Mouse (Mus musculus): ENCODE results near the gene Lcor. TPM values are rescaled to one million over a fixed set of nuclear protein-coding genes. Genes with fewer than 3 reads are reported as not detected.

Lcor gene
- polyA plus RNA-seq, 1 experiment: 2.4 TPM

DNA sequence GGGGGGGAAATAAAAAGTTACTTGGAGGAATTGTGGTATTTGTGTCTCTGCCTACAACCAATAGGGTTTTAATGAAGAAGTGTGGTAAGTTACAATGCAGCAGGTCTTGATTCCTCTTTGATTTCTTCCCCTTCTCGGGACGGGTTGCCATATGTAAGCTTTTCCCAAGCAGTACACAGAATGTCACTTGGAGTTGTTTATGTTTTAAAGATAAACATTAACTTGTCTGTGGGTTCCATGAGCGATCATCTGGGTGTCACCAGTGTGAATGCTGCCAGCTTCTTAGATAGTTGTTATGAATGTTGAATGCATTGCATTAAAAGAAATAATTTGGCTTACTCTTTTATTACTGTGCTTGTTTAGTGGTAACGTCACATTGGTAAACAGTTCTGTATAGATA is 75.1 kb downstream of the Lcor start:
- TF ChIP-seq POLR2A (IDR thresholded peaks at IDR 0.05; ENCODE audit: low read depth, low read length) (no peak), CTCF (IDR thresholded peaks at IDR 0.05; ENCODE audit: extremely low read depth, insufficient read depth, insufficient read length, insufficient replicate concordance) (no peak)
- Histone ChIP-seq H3K27me3 (ENCODE audit: control insufficient read depth, insufficient read depth, low read length) (no peaks in the 10 kb centered on the region), H3K27ac (ENCODE audit: insufficient read depth, low read length) (no peak overlapping the region), H3K36me3 (ENCODE audit: control insufficient read depth, insufficient read depth, low read length) (peaks cover 24% of the 10 kb centered on the region), H3K4me3 (ENCODE audit: extremely low read depth, insufficient read depth, insufficient read length) (no peak overlapping the region), H3K4me1 (ENCODE audit: control insufficient read depth, insufficient read depth, insufficient read length) (peaks cover 2% of the 10 kb centered on the region; the same call in 1 of the 2 replicates)
- DNase-seq (ENCODE audit: low read depth in 1 of 2, low spot score in 2 of 2): no peak
- WGBS: 93% methylated on average over 4 of the region's 4 CpGs

- Histone ChIP-seq H3K27ac (ENCODE audit: insufficient read depth, low read length) (no peak overlapping the region), H3K4me1 (ENCODE audit: control insufficient read depth, insufficient read depth, insufficient read length) (no peaks in the 10 kb centered on the region), H3K36me3 (ENCODE audit: control insufficient read depth, insufficient read depth, low read length) (peaks cover 24% of the 10 kb centered on the region), H3K27me3 (ENCODE audit: control insufficient read depth, insufficient read depth, low read length) (no peaks in the 10 kb centered on the region), H3K4me3 (ENCODE audit: extremely low read depth, insufficient read depth, insufficient read length) (no peak overlapping the region)
- no peak for DNase-seq (ENCODE audit: low read depth in 1 of 2, low spot score in 2 of 2)
- 92% methylated on average over 9 of the region's 9 CpGs for WGBS
- no peak for TF ChIP-seq POLR2A (IDR thresholded peaks at IDR 0.05; ENCODE audit: low read depth, low read length)
Measured at GRCm38 (mm10) chr19:41558891-41559486, 76.6 kb downstream of the Lcor start.

GRCm38 (mm10) chr19:41560856-41561255 is 78.4 kb downstream of the Lcor start:
- no peak overlapping the region for H3K27ac ChIP-seq (ENCODE audit: insufficient read depth, low read length)
- 94% methylated on average over 3 of the region's 3 CpGs for whole genome bisulfite sequencing
- no peaks in the 10 kb centered on the region for H3K4me1 ChIP-seq (ENCODE audit: control insufficient read depth, insufficient read depth, insufficient read length)
- H3K36me3 ChIP-seq (ENCODE audit: control insufficient read depth, insufficient read depth, low read length): peaks cover 21% of the 10 kb centered on the region
- H3K27me3 ChIP-seq (ENCODE audit: control insufficient read depth, insufficient read depth, low read length): no peaks in the 10 kb centered on the region
- H3K4me3 ChIP-seq (ENCODE audit: extremely low read depth, insufficient read depth, insufficient read length): no peak overlapping the region
- no peak for TF ChIP-seq POLR2A (IDR thresholded peaks at IDR 0.05; ENCODE audit: low read depth, low read length)
- no peak for TF ChIP-seq CTCF (IDR thresholded peaks at IDR 0.05; ENCODE audit: extremely low read depth, insufficient read depth, insufficient read length, insufficient replicate concordance)
- DNase-seq (ENCODE audit: low read depth in 1 of 2, low spot score in 2 of 2): no peak

DNA sequence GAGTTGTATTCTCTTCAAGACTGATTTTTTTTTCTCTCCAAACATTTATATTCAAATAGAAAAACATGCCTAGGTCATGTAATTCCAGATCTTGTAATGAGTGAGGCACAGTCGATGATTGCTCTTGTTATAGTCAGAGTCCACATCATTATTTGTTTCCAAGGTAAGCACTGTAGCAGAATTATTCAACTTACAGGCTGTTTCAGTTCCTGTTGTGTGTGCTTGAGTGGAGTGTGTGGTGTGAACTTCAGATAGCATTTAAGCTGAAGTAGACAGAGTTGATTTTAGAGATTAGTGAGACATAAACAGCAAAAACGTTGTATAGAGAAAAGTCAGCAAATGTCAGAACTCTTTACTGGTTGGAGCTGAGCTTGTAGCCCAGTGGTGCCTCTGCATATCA is 86.4 kb downstream of the Lcor start:
- TF ChIP-seq CTCF (IDR thresholded peaks at IDR 0.05; ENCODE audit: extremely low read depth, insufficient read depth, insufficient read length, insufficient replicate concordance) (no peak), POLR2A (IDR thresholded peaks at IDR 0.05; ENCODE audit: low read depth, low read length) (no peak)
- Histone ChIP-seq H3K27me3 (ENCODE audit: control insufficient read depth, insufficient read depth, low read length) (no peaks in the 10 kb centered on the region), H3K36me3 (ENCODE audit: control insufficient read depth, insufficient read depth, low read length) (0 out of 2 replicates have a peak, but pooled peaks cover 1% of the 10 kb centered on the region), H3K4me1 (ENCODE audit: control insufficient read depth, insufficient read depth, insufficient read length) (no peaks in the 10 kb centered on the region; the same call in 1 of the 2 replicates), H3K27ac (ENCODE audit: insufficient read depth, low read length) (no peak overlapping the region), H3K4me3 (ENCODE audit: extremely low read depth, insufficient read depth, insufficient read length) (no peak overlapping the region)
- DNase-seq (ENCODE audit: low read depth in 1 of 2, low spot score in 2 of 2): no peak
- WGBS: 19% methylated on average over 2 of the region's 2 CpGs

GRCm38 (mm10) chr19:41573700-41574099 is 91.3 kb downstream of the Lcor start:
- H3K27me3 ChIP-seq (ENCODE audit: control insufficient read depth, insufficient read depth, low read length): no peaks in the 10 kb centered on the region
- no peak for DNase-seq (ENCODE audit: low read depth in 1 of 2, low spot score in 2 of 2)
- 73% methylated on average over 2 of the region's 2 CpGs for whole genome bisulfite sequencing
- no peak overlapping the region for H3K27ac ChIP-seq (ENCODE audit: insufficient read depth, low read length)
- no peak overlapping the region for H3K4me3 ChIP-seq (ENCODE audit: extremely low read depth, insufficient read depth, insufficient read length)
- H3K4me1 ChIP-seq (ENCODE audit: control insufficient read depth, insufficient read depth, insufficient read length): no peaks in the 10 kb centered on the region; the same call in 1 of the 2 replicates
- no peak for TF ChIP-seq POLR2A (IDR thresholded peaks at IDR 0.05; ENCODE audit: low read depth, low read length)
- no peak for TF ChIP-seq CTCF (IDR thresholded peaks at IDR 0.05; ENCODE audit: extremely low read depth, insufficient read depth, insufficient read length, insufficient replicate concordance)
- H3K36me3 ChIP-seq (ENCODE audit: control insufficient read depth, insufficient read depth, low read length): no peaks in the 10 kb centered on the region

DNA sequence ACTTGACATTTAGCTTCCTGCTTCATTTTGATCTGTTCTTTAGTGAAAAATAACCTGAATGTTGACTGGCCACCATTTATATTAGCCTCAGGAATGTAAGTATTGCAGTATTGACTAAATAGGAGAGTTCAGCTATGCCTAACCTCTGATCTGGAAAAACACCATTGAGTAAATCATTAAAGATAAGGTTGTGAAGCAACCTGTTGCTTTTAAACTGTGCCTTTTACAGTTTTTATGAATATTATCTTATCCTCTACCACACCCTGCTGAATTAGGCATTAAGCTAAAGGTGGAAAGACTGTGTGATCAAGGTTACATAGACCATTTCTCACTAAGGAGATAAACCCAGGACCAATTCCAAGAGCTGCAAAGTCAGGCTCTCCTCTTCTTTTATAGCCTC is 95.1 kb downstream of the Lcor start:
- Histone ChIP-seq H3K36me3 (ENCODE audit: control insufficient read depth, insufficient read depth, low read length) (peaks cover 9% of the 10 kb centered on the region), H3K4me1 (ENCODE audit: control insufficient read depth, insufficient read depth, insufficient read length) (no peaks in the 10 kb centered on the region), H3K27me3 (ENCODE audit: control insufficient read depth, insufficient read depth, low read length) (no peaks in the 10 kb centered on the region), H3K27ac (ENCODE audit: insufficient read depth, low read length) (no peak overlapping the region), H3K4me3 (ENCODE audit: extremely low read depth, insufficient read depth, insufficient read length) (no peak overlapping the region)
- no peak for DNase-seq (ENCODE audit: low read depth in 1 of 2, low spot score in 2 of 2)
- TF ChIP-seq POLR2A (IDR thresholded peaks at IDR 0.05; ENCODE audit: low read depth, low read length) (no peak), CTCF (IDR thresholded peaks at IDR 0.05; ENCODE audit: extremely low read depth, insufficient read depth, insufficient read length, insufficient replicate concordance) (no peak)

- no peak for TF ChIP-seq POLR2A (IDR thresholded peaks at IDR 0.05; ENCODE audit: low read depth, low read length)
- TF ChIP-seq CTCF (IDR thresholded peaks at IDR 0.05; ENCODE audit: extremely low read depth, insufficient read depth, insufficient read length, insufficient replicate concordance): no peak
- WGBS: 89% methylated on average over 4 of the region's 4 CpGs
- Histone ChIP-seq H3K27me3 (ENCODE audit: control insufficient read depth, insufficient read depth, low read length) (no peaks in the 10 kb centered on the region), H3K36me3 (ENCODE audit: control insufficient read depth, insufficient read depth, low read length) (peaks cover 15% of the 10 kb centered on the region), H3K4me1 (ENCODE audit: control insufficient read depth, insufficient read depth, insufficient read length) (no peaks in the 10 kb centered on the region), H3K4me3 (ENCODE audit: extremely low read depth, insufficient read depth, insufficient read length) (no peak overlapping the region), H3K27ac (ENCODE audit: insufficient read depth, low read length) (no peak overlapping the region)
- no peak for DNase-seq (ENCODE audit: low read depth in 1 of 2, low spot score in 2 of 2)
Measured at GRCm38 (mm10) chr19:41579311-41579920, 97.0 kb downstream of the Lcor start.
